Mouse (Mus musculus): ENCODE data around the gene Wnt5a. TPM values are rescaled to one million over a fixed set of nuclear protein-coding genes. Genes with fewer than 3 reads are reported as not detected.

Gene Wnt5a
- polyA plus RNA-seq, 1 experiment from 2014 or later, result 14.8 TPM

DNA sequence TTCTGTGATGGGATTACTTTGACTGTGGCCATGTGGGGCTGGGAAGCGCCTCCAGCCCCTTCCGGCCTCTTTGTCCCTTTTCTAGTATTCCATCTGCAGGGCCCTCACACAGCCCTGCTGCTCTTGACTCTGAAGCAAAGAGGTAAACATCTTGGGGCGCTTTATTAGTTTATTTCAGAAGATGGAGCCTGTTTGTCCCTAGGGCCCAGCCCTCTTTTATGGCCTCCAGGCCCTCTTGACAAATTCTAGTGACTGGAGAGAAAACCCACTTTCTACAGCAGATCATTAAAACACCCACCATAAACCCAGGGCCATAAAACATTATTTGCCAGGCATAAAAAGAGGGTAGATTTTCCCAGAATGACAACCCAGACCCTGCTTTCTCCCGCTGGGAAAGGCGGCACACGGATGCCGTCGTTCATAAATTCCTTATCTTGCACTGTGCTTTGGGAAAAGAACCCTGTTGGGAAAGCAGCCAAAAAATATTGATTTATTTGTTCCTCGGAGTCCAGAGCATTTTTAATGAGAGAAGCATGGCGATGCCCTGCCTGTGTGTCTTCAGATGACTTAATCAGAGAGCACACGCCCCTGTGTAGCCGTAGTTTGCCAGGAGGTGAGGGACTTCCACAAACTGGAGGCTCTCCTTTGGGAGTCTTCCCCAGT, 3.2 kb upstream of the Wnt5a start:
- peaks cover 21% of the 10 kb centered on the region for H3K27me3 ChIP-seq (replicated peaks)

DNA sequence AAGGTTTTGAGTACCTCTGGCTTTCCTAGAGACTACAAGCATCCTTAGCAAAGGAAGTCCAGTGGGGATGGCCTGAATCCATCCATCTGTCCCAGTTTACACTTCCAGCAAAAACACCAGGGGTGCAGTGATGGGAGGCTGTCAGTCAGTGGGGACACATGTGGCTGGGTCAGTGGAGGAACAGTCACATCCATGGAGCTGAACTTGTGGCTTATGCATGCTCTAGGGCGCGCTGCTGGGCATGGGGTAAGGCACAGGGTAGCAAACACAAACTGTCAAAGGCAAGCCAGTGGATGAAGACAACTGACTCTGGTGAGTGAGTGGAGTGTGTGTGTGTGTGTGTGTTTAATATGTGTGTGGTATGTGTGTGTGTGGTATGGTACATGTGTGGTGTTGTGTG, 1.3 kb upstream of the Wnt5a start:
- Histone ChIP-seq H3K4me2 (replicated peaks) (no peak overlapping the region), H3K27ac (no peak overlapping the region), H3K9me3 (no peaks in the 10 kb centered on the region), H3K27me3 (replicated peaks) (peaks cover 26% of the 10 kb centered on the region), H3K4me3 (no peak overlapping the region), H3K36me3 (no peaks in the 10 kb centered on the region), H3K4me1 (peaks cover 22% of the 10 kb centered on the region), H3K9ac (no peak overlapping the region)
- ATAC-seq (ENCODE audit: low FRiP score, low read depth), result no peak
- WGBS, result 83% methylated on average over 2 of the region's 2 CpGs

More for the DNA sequence above, 3.2 kb upstream of the Wnt5a start:
- 20% methylated on average over 12 of the region's 12 CpGs for WGBS
- no peaks in the 10 kb centered on the region for H3K9me3 ChIP-seq
- no peak overlapping the region for H3K4me3 ChIP-seq
- H3K4me2 ChIP-seq (replicated peaks), result no peak overlapping the region
- no peak overlapping the region for H3K27ac ChIP-seq
- no peak overlapping the region for H3K9ac ChIP-seq
- H3K4me1 ChIP-seq, result peaks cover 19% of the 10 kb centered on the region
- ATAC-seq (ENCODE audit: low FRiP score, low read depth), result no peak
- H3K36me3 ChIP-seq, result no peaks in the 10 kb centered on the region

DNA sequence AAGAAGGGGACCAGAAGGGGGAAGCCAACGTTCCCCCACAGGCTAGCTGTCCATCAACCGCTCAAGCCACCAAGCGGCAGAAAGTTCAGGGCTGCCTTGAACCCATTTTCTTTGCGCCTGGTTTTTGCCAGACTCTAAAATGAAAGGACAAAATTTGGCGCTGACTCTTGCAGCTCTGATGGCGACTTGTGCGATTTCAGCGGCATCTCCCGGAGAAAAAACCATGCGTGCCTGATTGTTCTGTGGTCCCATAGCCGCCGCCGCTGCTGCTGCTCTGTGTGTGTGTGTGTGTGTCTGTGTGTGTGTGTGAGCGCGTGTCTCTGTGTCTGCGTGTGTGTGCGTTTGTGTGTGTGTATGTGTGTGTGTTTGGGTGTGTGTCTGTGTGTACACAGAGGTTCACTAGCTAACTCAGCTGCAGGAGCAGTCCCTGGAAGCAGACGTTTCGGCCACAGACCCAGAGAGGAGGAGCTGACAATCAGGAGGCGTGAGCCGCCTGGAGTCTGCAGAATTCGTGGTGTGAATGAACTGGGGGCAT, 568 bp downstream of the Wnt5a start:
- H3K4me3 ChIP-seq, result peak overlapping the region; percentile 57
- H3K9me3 ChIP-seq, result no peaks in the 10 kb centered on the region
- H3K36me3 ChIP-seq, result no peaks in the 10 kb centered on the region
- H3K4me2 ChIP-seq (replicated peaks), result peak overlapping the region; percentile 91
- H3K27me3 ChIP-seq (replicated peaks), result peaks cover 37% of the 10 kb centered on the region
- peak overlapping the region; percentile 42; the same call in 1 of the 2 replicates for H3K27ac ChIP-seq
- peak; percentile 44 for ATAC-seq (ENCODE audit: low FRiP score, low read depth)
- peaks cover 39% of the 10 kb centered on the region for H3K4me1 ChIP-seq
- 0% methylated on average over 22 of the region's 22 CpGs for WGBS
- H3K9ac ChIP-seq, result peak overlapping the region; percentile 74

GRCm38 (mm10) chr14:28505586-28506375, 1.2 kb downstream of the Wnt5a start:
- Histone ChIP-seq H3K4me3 (peak overlapping the region; percentile 57), H3K36me3 (no peaks in the 10 kb centered on the region), H3K4me2 (replicated peaks) (peak overlapping the region; percentile 91), H3K27me3 (replicated peaks) (peaks cover 42% of the 10 kb centered on the region), H3K27ac (no peak overlapping the region), H3K9ac (peak overlapping the region; percentile 74), H3K4me1 (peaks cover 45% of the 10 kb centered on the region), H3K9me3 (no peaks in the 10 kb centered on the region)
- ATAC-seq (ENCODE audit: low FRiP score, low read depth), result 0 out of 2 replicates have a peak, but pooled peaks have one; percentile 18
- under 1% methylated on average over 62 of the region's 62 CpGs for WGBS

DNA sequence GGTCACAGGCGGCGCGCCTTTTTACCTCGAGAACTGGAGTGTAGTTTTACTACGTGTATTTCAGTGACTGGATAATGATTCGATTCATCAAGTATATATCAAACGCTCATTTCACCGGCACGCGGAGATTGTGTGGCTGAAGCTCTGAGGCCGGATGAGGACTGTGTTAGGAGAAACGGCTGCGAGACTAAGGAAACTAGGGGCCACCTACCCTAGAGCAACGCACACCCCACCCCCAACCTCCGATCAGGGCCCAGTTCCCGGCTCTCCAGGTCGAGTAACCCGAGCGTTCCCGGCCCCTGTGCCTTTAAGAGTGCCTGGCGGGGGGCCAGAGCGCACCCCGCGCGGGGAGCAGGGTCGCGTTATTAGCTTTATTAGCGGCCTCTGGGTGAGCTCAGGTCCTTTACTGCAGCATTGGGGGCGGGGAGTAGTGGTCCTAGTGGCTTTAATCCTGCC, 1.9 kb downstream of the Wnt5a start:
- Histone ChIP-seq H3K4me2 (replicated peaks) (peak overlapping the region; percentile 91), H3K36me3 (no peaks in the 10 kb centered on the region), H3K27me3 (replicated peaks) (peaks cover 45% of the 10 kb centered on the region), H3K4me1 (peaks cover 52% of the 10 kb centered on the region), H3K9me3 (no peaks in the 10 kb centered on the region), H3K9ac (peak overlapping the region; percentile 74), H3K4me3 (peak overlapping the region; percentile 57), H3K27ac (no peak overlapping the region)
- ATAC-seq (ENCODE audit: low FRiP score, low read depth), result peak; percentile 17; the same call in 1 of the 2 replicates
- under 1% methylated on average over 29 of the region's 29 CpGs for WGBS

DNA sequence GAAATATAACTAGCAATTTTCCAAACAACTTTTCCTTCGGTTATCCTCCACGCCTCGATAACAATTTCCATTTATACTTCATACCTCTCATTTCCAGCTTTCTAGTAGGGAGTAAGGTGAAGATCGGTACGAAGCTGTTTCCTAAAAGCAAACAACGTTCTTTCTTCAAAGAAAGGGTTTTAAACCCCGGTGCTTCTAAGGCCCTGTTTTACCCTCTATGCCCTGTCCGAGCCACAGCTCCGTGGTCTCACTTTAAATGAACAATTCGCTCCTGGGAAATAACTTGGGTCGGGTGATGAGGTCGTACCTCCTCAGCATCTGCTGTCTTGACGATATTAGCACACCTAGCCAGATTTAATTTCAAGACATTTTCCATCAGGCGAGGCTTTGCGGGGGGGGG, 2.5 kb downstream of the Wnt5a start:
- Histone ChIP-seq H3K36me3 (no peaks in the 10 kb centered on the region), H3K4me1 (peaks cover 50% of the 10 kb centered on the region), H3K27ac (no peak overlapping the region), H3K9me3 (no peaks in the 10 kb centered on the region), H3K4me3 (peak overlapping the region; percentile 57), H3K9ac (peak overlapping the region; percentile 74), H3K4me2 (replicated peaks) (peak overlapping the region; percentile 91), H3K27me3 (replicated peaks) (peaks cover 51% of the 10 kb centered on the region)
- whole genome bisulfite sequencing, result under 1% methylated on average over 15 of the region's 15 CpGs
- no peak for ATAC-seq (ENCODE audit: low FRiP score, low read depth)

DNA sequence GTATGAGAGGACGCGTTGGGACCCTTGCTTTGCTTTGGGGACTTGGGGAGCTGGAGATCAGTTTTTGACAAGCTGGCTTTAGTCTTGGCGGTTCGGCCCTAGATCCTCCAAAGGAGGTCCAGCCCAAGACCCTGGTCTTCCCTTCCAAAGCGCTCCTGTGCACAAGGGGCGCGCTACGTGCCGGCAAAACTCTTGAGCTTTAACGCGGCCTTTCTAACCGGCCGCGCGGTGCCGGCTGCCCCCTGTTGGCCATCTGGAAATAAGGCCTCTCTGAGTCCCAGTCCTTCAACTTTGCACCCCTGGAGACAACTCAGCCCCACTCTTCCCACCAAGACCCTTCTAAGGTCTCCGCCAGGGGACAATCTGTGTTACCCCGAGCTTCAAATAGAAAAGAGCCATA, 2.9 kb downstream of the Wnt5a start:
- Histone ChIP-seq H3K4me2 (replicated peaks) (peak overlapping the region; percentile 91), H3K4me1 (peaks cover 50% of the 10 kb centered on the region), H3K4me3 (peak overlapping the region; percentile 57), H3K36me3 (no peaks in the 10 kb centered on the region), H3K27me3 (replicated peaks) (peaks cover 48% of the 10 kb centered on the region), H3K9me3 (no peaks in the 10 kb centered on the region), H3K27ac (no peak overlapping the region), H3K9ac (no peak overlapping the region)
- no peak for ATAC-seq (ENCODE audit: low FRiP score, low read depth)
- WGBS, result 1% methylated on average over 18 of the region's 18 CpGs

GRCm38 (mm10) chr14:28508288-28509258, 4.0 kb downstream of the Wnt5a start:
- Histone ChIP-seq H3K27ac (no peak overlapping the region), H3K27me3 (replicated peaks) (peaks cover 45% of the 10 kb centered on the region), H3K9me3 (no peaks in the 10 kb centered on the region), H3K4me1 (peaks cover 50% of the 10 kb centered on the region), H3K9ac (peak overlapping the region; percentile 47), H3K36me3 (no peaks in the 10 kb centered on the region; the same call in 1 of the 2 replicates), H3K4me2 (replicated peaks) (peak overlapping the region; percentile 91), H3K4me3 (peak overlapping the region; percentile 57)
- 10% methylated on average over 27 of the region's 27 CpGs for WGBS
- ATAC-seq (ENCODE audit: low FRiP score, low read depth), result no peak

DNA sequence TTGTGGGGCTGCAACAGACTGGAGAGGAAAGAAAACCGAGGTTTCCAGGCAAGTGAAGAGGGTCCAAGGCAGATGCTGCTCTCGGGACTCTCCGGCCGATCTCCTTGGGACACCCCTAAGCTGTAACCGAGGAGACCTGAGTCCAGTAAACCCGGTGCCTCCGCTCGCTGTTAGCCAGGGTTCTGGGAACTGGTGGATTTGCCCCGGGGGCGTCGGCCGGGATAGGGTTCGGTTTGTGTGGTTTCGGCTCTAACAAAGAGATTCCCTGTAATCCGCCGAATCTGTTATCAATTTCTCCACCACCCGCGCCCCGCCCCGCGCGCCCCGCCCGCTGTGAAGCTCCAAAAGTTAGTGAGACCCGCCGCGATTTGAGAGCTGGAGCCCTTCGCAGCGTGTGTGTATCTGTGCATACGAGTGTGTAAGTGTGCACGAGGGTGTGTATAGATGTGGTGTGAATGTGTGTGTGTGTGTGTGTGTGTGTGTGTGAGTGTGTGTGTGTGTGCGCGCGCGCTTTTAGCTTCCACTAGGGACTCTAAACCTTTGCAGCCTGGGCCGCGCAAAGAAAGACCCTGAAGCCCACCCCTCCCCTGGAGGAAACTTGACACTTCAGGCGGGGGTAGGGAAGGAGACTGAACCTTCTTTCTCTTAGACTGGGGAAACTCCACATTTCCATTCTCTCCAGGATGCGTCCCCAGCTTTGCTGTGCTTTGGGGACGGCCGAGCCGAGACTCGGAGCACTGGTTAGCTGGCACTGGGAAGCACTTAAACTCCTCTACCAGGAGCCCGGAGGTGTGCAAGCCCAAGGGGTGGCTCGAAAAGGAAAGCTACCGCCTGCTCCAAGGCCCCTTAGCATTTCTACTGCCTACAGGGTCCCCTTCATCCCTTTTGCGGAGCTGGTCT, 5.1 kb downstream of the Wnt5a start:
- H3K27ac ChIP-seq, result no peak overlapping the region
- H3K27me3 ChIP-seq (replicated peaks), result peaks cover 41% of the 10 kb centered on the region
- H3K4me2 ChIP-seq (replicated peaks), result peak overlapping the region; percentile 91
- peak overlapping the region; percentile 47 for H3K9ac ChIP-seq
- no peaks in the 10 kb centered on the region; the same call in 1 of the 2 replicates for H3K36me3 ChIP-seq
- peak overlapping the region; percentile 43 for H3K4me3 ChIP-seq
- no peak for ATAC-seq (ENCODE audit: low FRiP score, low read depth)
- peaks cover 43% of the 10 kb centered on the region for H3K4me1 ChIP-seq
- under 1% methylated on average over 47 of the region's 47 CpGs for WGBS
- H3K9me3 ChIP-seq, result no peaks in the 10 kb centered on the region

GRCm38 (mm10) chr14:28510341-28511028, 5.9 kb downstream of the Wnt5a start:
- no peak for ATAC-seq (ENCODE audit: low FRiP score, low read depth)
- Histone ChIP-seq H3K36me3 (no peaks in the 10 kb centered on the region; the same call in 1 of the 2 replicates), H3K4me2 (replicated peaks) (peak overlapping the region; percentile 91), H3K4me1 (peaks cover 43% of the 10 kb centered on the region), H3K27ac (no peak overlapping the region), H3K27me3 (replicated peaks) (peaks cover 41% of the 10 kb centered on the region), H3K9ac (peak overlapping the region; percentile 47), H3K4me3 (peak overlapping the region; percentile 43), H3K9me3 (no peaks in the 10 kb centered on the region)
- under 1% methylated on average over 29 of the region's 29 CpGs for WGBS

Data from neural tube, embryonic 12.5 days (tissue).